In the genomic region with DNA sequence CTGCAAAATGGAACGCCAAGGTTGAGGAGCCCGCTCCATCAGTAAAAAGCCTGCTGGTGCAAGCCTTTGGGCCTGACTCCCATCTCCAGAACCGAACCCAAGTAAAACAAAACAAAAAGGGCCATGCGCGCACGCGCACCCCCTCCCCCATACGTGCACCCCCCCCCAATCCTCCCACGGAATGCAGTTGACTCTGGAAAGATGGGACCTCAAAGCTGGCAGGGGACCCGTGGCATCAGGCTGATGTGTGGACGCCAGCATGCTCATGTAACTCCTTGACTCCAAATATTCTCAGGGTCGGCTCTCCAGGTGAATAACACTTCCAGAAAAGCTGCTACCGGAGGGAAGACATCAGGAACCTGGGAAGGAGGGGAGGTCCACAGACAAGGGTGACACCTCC, we compare ENCODE assay signal across 8 mouse cellular contexts.
DNase-seq lines count a peak whose midpoint lies in the region; ATAC-seq and TF ChIP-seq lines count a peak whose summit lies in the region.

No protein-coding gene starts in this region.

- no peak overlapping the region for H3K27ac ChIP-seq in lung, embryonic 14.5 days (ENCODE audit: low read depth)
- H3K27ac ChIP-seq in embryonic facial prominence, embryonic 13.5 days: no peak overlapping the region
- H3K27ac ChIP-seq in heart, embryonic 16.5 days (ENCODE audit: low read length): peak overlapping the region; percentile 95
- peak overlapping the region; percentile 86 for H3K27ac ChIP-seq in liver, postnatal 0 days (ENCODE audit: low read depth)

- H3K9me3 ChIP-seq in lung, embryonic 14.5 days (ENCODE audit: low read depth, low read length): no peaks in the 10 kb centered on the region
- 0 out of 2 replicates have a peak, but pooled peaks cover 2% of the 10 kb centered on the region for H3K9me3 ChIP-seq in embryonic facial prominence, embryonic 13.5 days
- no peaks in the 10 kb centered on the region for H3K9me3 ChIP-seq in heart, embryonic 16.5 days (replicated peaks; ENCODE audit: control insufficient read depth, low read length)
- H3K9me3 ChIP-seq in liver, postnatal 0 days (ENCODE audit: low read length): no peaks in the 10 kb centered on the region

- TF ChIP-seq EP300 in liver, postnatal 0 days (IDR thresholded peaks at IDR 0.05; ENCODE audit: low read depth): no peak

- no peak for TF ChIP-seq CTCF in lung, embryonic 14.5 days (IDR thresholded peaks at IDR 0.05; ENCODE audit: low read depth)
- TF ChIP-seq CTCF in liver, postnatal 0 days (IDR thresholded peaks at IDR 0.05; ENCODE audit: low read depth): no peak

- DNase-seq in lung, embryonic 14.5 days: no peak
- DNase-seq in lung, postnatal 25 days (ENCODE audit: low spot score): no peak
- DNase-seq in liver, postnatal 0 days: no peak
- no peak for DNase-seq in embryo, embryonic 10 days (ENCODE audit: low spot score)
- no peak for DNase-seq in ovary, postnatal 10 days (ENCODE audit: low spot score)
- DNase-seq in adrenal gland, postnatal 10 days: no peak

- H3K4me1 ChIP-seq in lung, embryonic 14.5 days (ENCODE audit: insufficient read depth): 0 out of 2 replicates have a peak, but pooled peaks cover 8% of the 10 kb centered on the region
- H3K4me1 ChIP-seq in embryonic facial prominence, embryonic 13.5 days: peaks cover 31% of the 10 kb centered on the region
- H3K4me1 ChIP-seq in heart, embryonic 16.5 days (ENCODE audit: control insufficient read depth, insufficient read depth, low read length): peaks cover 4% of the 10 kb centered on the region; the same call in 1 of the 2 replicates
- peaks cover 5% of the 10 kb centered on the region; the same call in 1 of the 2 replicates for H3K4me1 ChIP-seq in liver, postnatal 0 days (ENCODE audit: insufficient read depth)

- H3K27me3 ChIP-seq in lung, embryonic 14.5 days (ENCODE audit: insufficient read depth, low read length): no peaks in the 10 kb centered on the region
- peaks cover 7% of the 10 kb centered on the region; the same call in 1 of the 2 replicates for H3K27me3 ChIP-seq in embryonic facial prominence, embryonic 13.5 days
- H3K27me3 ChIP-seq in heart, embryonic 16.5 days (ENCODE audit: control insufficient read depth, insufficient read depth, low read length): no peaks in the 10 kb centered on the region
- H3K27me3 ChIP-seq in liver, postnatal 0 days (ENCODE audit: insufficient read depth, low read length): no peaks in the 10 kb centered on the region

- peak overlapping the region; percentile 62 for H3K4me2 ChIP-seq in lung, embryonic 14.5 days
- peak overlapping the region; percentile 58 for H3K4me2 ChIP-seq in embryonic facial prominence, embryonic 13.5 days
- peak overlapping the region; percentile 57 for H3K4me2 ChIP-seq in heart, embryonic 16.5 days (ENCODE audit: low read depth, low read length)
- H3K4me2 ChIP-seq in liver, postnatal 0 days (ENCODE audit: low read depth, low read length): peak overlapping the region; percentile 68

- H3K4me3 ChIP-seq in lung, embryonic 14.5 days (ENCODE audit: low read depth, low read length): peak overlapping the region; percentile 33
- peak overlapping the region; percentile 34 for H3K4me3 ChIP-seq in embryonic facial prominence, embryonic 13.5 days
- H3K4me3 ChIP-seq in heart, embryonic 16.5 days (ENCODE audit: low read length): peak overlapping the region; percentile 55
- peak overlapping the region; percentile 56 for H3K4me3 ChIP-seq in liver, postnatal 0 days (ENCODE audit: low read depth, low read length)

- H3K36me3 ChIP-seq in lung, embryonic 14.5 days (ENCODE audit: insufficient read depth): no peaks in the 10 kb centered on the region
- no peaks in the 10 kb centered on the region for H3K36me3 ChIP-seq in embryonic facial prominence, embryonic 13.5 days
- no peaks in the 10 kb centered on the region for H3K36me3 ChIP-seq in heart, embryonic 16.5 days (ENCODE audit: control insufficient read depth, insufficient read depth)
- no peaks in the 10 kb centered on the region for H3K36me3 ChIP-seq in liver, postnatal 0 days (replicated peaks; ENCODE audit: insufficient read depth, low read length)

- ATAC-seq in lung, embryonic 14.5 days (ENCODE audit: insufficient read depth): no peak
- ATAC-seq in embryonic facial prominence, embryonic 13.5 days (ENCODE audit: insufficient number of reproducible peaks, insufficient read depth, low FRiP score, low TSS enrichment, low read depth): no peak
- no peak for ATAC-seq in heart, embryonic 16.5 days (replicated peaks; ENCODE audit: extremely low read depth, insufficient read depth, low FRiP score)
- ATAC-seq in liver, postnatal 0 days: no peak

- 65% methylated on average over 13 of the region's 13 CpGs for WGBS in lung, embryonic 14.5 days
- 70% methylated on average over 13 of the region's 13 CpGs for WGBS in embryonic facial prominence, embryonic 13.5 days
- WGBS in heart, embryonic 16.5 days: 71% methylated on average over 13 of the region's 13 CpGs
- WGBS in liver, postnatal 0 days (ENCODE audit: insufficient replicate concordance): 64% methylated on average over 13 of the region's 13 CpGs

- no peak overlapping the region for H3K9ac ChIP-seq in lung, embryonic 14.5 days
- H3K9ac ChIP-seq in embryonic facial prominence, embryonic 13.5 days: no peak overlapping the region
- peak overlapping the region; percentile 74 for H3K9ac ChIP-seq in heart, embryonic 16.5 days (ENCODE audit: low read length)
- H3K9ac ChIP-seq in liver, postnatal 0 days (replicated peaks): no peak overlapping the region; the same call in 1 of the 2 replicates

Comparison
In these comparisons a context has a peak if more than half of its experiments do, and no peak if none do; other contexts are left out.
1. H3K27ac ChIP-seq: peak in heart, embryonic 16.5 days (single experiment) and liver, postnatal 0 days (single experiment); none in lung, embryonic 14.5 days (single experiment) and embryonic facial prominence, embryonic 13.5 days (single experiment).
2. Peak in every context shown above with its lines, with median percentiles within 50 percentile points of each other: H3K4me2 ChIP-seq and H3K4me3 ChIP-seq.